ENCODE assay signal across 14 mouse cellular contexts in the genomic region with DNA sequence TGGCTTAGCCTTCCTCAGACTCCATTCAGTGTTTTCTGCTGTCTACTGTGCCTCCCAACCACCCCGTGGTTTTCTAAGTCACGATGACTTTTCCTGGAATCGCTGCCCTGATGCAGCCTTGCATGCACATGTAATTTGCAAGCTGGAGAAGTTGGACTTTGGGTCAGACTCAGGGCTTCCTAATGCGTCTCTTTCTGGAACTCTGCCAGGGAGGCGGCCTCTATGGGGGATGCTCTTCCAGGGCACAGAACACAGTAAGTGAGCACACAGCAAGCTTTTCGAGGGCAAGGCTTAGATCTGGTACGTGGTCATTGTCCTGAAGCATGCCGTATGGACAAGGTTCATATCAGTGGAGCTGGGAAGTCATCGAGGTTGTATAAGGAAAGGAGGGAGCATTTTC. TPM values are rescaled to one million over a fixed set of nuclear protein-coding genes. Genes with fewer than 3 reads are reported as not detected.
DNase-seq lines count a peak whose midpoint lies in the region; ATAC-seq and TF ChIP-seq lines count a peak whose summit lies in the region.
"Had no signal": no experiment of that assay in that cellular context is flagged by ENCODE, and none has a peak within 500 bp of the region (broad histone marks: within the 10 kb centered on the region; RNA-seq: fewer than 3 reads in every experiment).

No protein-coding gene starts in this region.

- no peaks in the 10 kb centered on the region for H3K9me3 ChIP-seq in heart, embryonic 11.5 days (replicated peaks; ENCODE audit: control insufficient read depth, low read length)
- H3K9me3 ChIP-seq in midbrain, postnatal 0 days (ENCODE audit: low read length) = no peaks in the 10 kb centered on the region
- H3K9me3 ChIP-seq in midbrain, embryonic 15.5 days = no peaks in the 10 kb centered on the region
- no peaks in the 10 kb centered on the region for H3K9me3 ChIP-seq in stomach, postnatal 0 days (ENCODE audit: control insufficient read depth, low read length)
- H3K9me3 ChIP-seq: midbrain, embryonic 10.5 days had no signal

- TF ChIP-seq CTCF in midbrain, postnatal 0 days (IDR thresholded peaks at IDR 0.05) = no peak
- TF ChIP-seq CTCF in stomach, postnatal 0 days (IDR thresholded peaks at IDR 0.05; ENCODE audit: low read depth) = no peak

- WGBS in heart, embryonic 11.5 days (ENCODE audit: insufficient replicate concordance) = 77% methylated on average over 9 of the region's 9 CpGs
- WGBS in midbrain, postnatal 0 days = 73% methylated on average over 9 of the region's 9 CpGs
- WGBS in midbrain, embryonic 15.5 days = 78% methylated on average over 9 of the region's 9 CpGs
- WGBS in stomach, postnatal 0 days = 50% methylated on average over 9 of the region's 9 CpGs

- peak; percentile 84 for DNase-seq in heart, adult 11 months
- peak; percentile 31 for DNase-seq in midbrain, postnatal 0 days (ENCODE audit: low spot score)
- peak; percentile 72 to 73 for DNase-seq in kidney, adult 8-10 months
- no peak for DNase-seq in stomach, postnatal 0 days (ENCODE audit: low spot score)
- no peak for DNase-seq in layer of hippocampus, postnatal 25 days (ENCODE audit: extremely low spot score in 1 of 2, low spot score in 1 of 2)
- DNase-seq: adrenal gland, adult 2 months; cerebellum, adult 11-12 months; gastrocnemius, postnatal 25 days; thymus, postnatal 14 days had no signal

- H3K27ac ChIP-seq in heart, embryonic 11.5 days (ENCODE audit: low read depth, low read length) = no peak overlapping the region
- H3K27ac ChIP-seq in midbrain, postnatal 0 days (ENCODE audit: low read depth, low read length) = no peak overlapping the region
- no peak overlapping the region for H3K27ac ChIP-seq in midbrain, embryonic 15.5 days
- H3K27ac ChIP-seq in stomach, postnatal 0 days (replicated peaks) = no peak overlapping the region
- H3K27ac ChIP-seq: left cerebral cortex, adult 2 months; midbrain, embryonic 10.5 days had no signal

- H3K36me3 ChIP-seq in heart, embryonic 11.5 days (ENCODE audit: control insufficient read depth, insufficient read depth, low read length) = no peaks in the 10 kb centered on the region
- H3K36me3 ChIP-seq in midbrain, postnatal 0 days (ENCODE audit: insufficient read depth, low read length) = no peaks in the 10 kb centered on the region
- H3K36me3 ChIP-seq in midbrain, embryonic 15.5 days (replicated peaks) = no peaks in the 10 kb centered on the region
- H3K36me3 ChIP-seq in stomach, postnatal 0 days (ENCODE audit: control insufficient read depth, insufficient read depth, low read length) = no peaks in the 10 kb centered on the region
- H3K36me3 ChIP-seq: midbrain, embryonic 10.5 days had no signal

- no peak for ATAC-seq in heart, embryonic 11.5 days (replicated peaks; ENCODE audit: insufficient number of reproducible peaks, low FRiP score, low TSS enrichment)
- ATAC-seq in midbrain, postnatal 0 days (ENCODE audit: low FRiP score) = no peak
- no peak for ATAC-seq in midbrain, embryonic 15.5 days (replicated peaks)
- 0 out of 2 replicates have a peak, but pooled peaks have one; percentile 15 for ATAC-seq in stomach, postnatal 0 days (ENCODE audit: low FRiP score, low TSS enrichment)
- ATAC-seq: CD4-positive, CD25-positive, alpha-beta regulatory T cell, adult 4 months had no signal

- no peak overlapping the region for H3K4me2 ChIP-seq in heart, embryonic 11.5 days
- no peak overlapping the region for H3K4me2 ChIP-seq in midbrain, postnatal 0 days (ENCODE audit: low read depth, low read length, poor library complexity, severe bottlenecking)
- no peak overlapping the region for H3K4me2 ChIP-seq in midbrain, embryonic 15.5 days
- no peak overlapping the region for H3K4me2 ChIP-seq in stomach, postnatal 0 days (replicated peaks; ENCODE audit: low read depth)

- H3K27me3 ChIP-seq in heart, embryonic 11.5 days (ENCODE audit: control insufficient read depth, insufficient read depth, low read length) = no peaks in the 10 kb centered on the region
- no peaks in the 10 kb centered on the region for H3K27me3 ChIP-seq in midbrain, postnatal 0 days (ENCODE audit: insufficient read depth, low read length)
- no peaks in the 10 kb centered on the region for H3K27me3 ChIP-seq in midbrain, embryonic 15.5 days (replicated peaks)
- no peaks in the 10 kb centered on the region for H3K27me3 ChIP-seq in stomach, postnatal 0 days (ENCODE audit: control insufficient read depth, insufficient read depth, low read length)

- no peak overlapping the region for H3K4me3 ChIP-seq in heart, embryonic 11.5 days (ENCODE audit: low read depth, low read length)
- no peak overlapping the region for H3K4me3 ChIP-seq in midbrain, postnatal 0 days (ENCODE audit: low read depth, low read length)
- no peak overlapping the region for H3K4me3 ChIP-seq in midbrain, embryonic 15.5 days
- H3K4me3 ChIP-seq in stomach, postnatal 0 days (ENCODE audit: low read depth, low read length) = no peak overlapping the region
- H3K4me3 ChIP-seq: left cerebral cortex, adult 2 months; midbrain, embryonic 10.5 days had no signal

- H3K9ac ChIP-seq in heart, embryonic 11.5 days (ENCODE audit: low read depth, low read length) = no peak overlapping the region
- no peak overlapping the region for H3K9ac ChIP-seq in midbrain, postnatal 0 days (replicated peaks; ENCODE audit: low read length, poor library complexity, severe bottlenecking)
- no peak overlapping the region for H3K9ac ChIP-seq in midbrain, embryonic 15.5 days
- no peak overlapping the region for H3K9ac ChIP-seq in stomach, postnatal 0 days (ENCODE audit: low read length)

- no peak for TF ChIP-seq EP300 in stomach, postnatal 0 days (optimal IDR thresholded peaks at IDR 0.05)

- no peaks in the 10 kb centered on the region for H3K4me1 ChIP-seq in heart, embryonic 11.5 days (ENCODE audit: control insufficient read depth, insufficient read depth, low read length)
- no peaks in the 10 kb centered on the region for H3K4me1 ChIP-seq in midbrain, postnatal 0 days (ENCODE audit: insufficient read depth, low read length)
- no peaks in the 10 kb centered on the region for H3K4me1 ChIP-seq in midbrain, embryonic 15.5 days
- H3K4me1 ChIP-seq in stomach, postnatal 0 days (replicated peaks; ENCODE audit: control insufficient read depth, insufficient read depth) = no peaks in the 10 kb centered on the region; the same call in 1 of the 2 replicates
- H3K4me1 ChIP-seq: midbrain, embryonic 10.5 days had no signal

RNA-seq across cellular contexts. Expression of a gene that starts 10.9 kb away (rescaled TPM):
- 33.6 and 34.5 TPM in 2 replicates for polyA plus RNA-seq in heart, embryonic 11.5 days (2014; fragmentation: Nextera tagmentation; extraction: Ambion mirVana)
- 60.2 and 62.7 TPM in 2 replicates for total RNA-seq in midbrain, postnatal 0 days (2014; rRNA removed)
- 37.9 and 40.5 TPM in 2 replicates for polyA plus RNA-seq in midbrain, postnatal 0 days (2015; fragmentation: Nextera tagmentation; extraction: Ambion mirVana)
- polyA plus RNA-seq in midbrain, embryonic 15.5 days (2015; fragmentation: Nextera tagmentation; extraction: Ambion mirVana) = 49.9 and 53.9 TPM in 2 replicates
- polyA plus RNA-seq in stomach, postnatal 0 days (2015; fragmentation: Nextera tagmentation; extraction: Ambion mirVana) = 80.2 and 88.9 TPM in 2 replicates
- total RNA-seq in layer of hippocampus, postnatal 25 days (2021) = 100 to 1,000 TPM in 1 of 2 experiments, 10 to 100 TPM in 1; 90.0 to 105 TPM

Comparison
In these comparisons a context has a peak if more than half of its experiments do, and no peak if none do; other contexts are left out.
1. DNase-seq: peak in heart, adult 11 months (single experiment), midbrain, postnatal 0 days (single experiment) and kidney, adult 8-10 months (2 of 2); none in stomach, postnatal 0 days (single experiment) and layer of hippocampus, postnatal 25 days (0 of 2).